Mouse (Mus musculus) frontal cortex, postnatal 10 days (tissue): Measurements from ENCODE around the gene Ldlrad3.
A peak's percentile ranks its signal among the peaks of the same experiment; 100 is the strongest.

Source experiments
- DNase-seq, 2 experiments: peaks; one replicate each; pipeline ENCODE4 v3.0.0; 2022; ENCODE audit warnings: low spot score in 2 of 2, mixed read lengths in 1 of 2

Gene Ldlrad3

DNA sequence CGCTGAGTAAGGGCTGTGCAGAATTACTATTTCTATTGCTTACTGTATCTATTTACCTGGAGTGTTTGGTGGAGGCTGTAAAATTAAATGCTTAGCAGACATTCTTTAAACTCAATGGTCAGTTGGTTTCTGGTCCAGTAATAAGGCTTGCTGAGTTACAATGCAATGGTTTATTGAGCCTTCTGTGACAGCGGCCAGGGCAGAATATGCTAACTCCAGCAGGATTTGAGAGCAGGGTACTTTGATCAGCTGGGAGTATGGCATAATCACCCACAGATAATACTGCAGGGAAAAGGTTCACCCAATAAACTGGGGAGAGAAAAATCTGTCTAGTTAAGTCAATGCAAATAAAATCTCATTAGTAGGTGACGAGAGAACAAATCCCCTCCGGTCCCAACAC is 220.2 kb downstream of the Ldlrad3 start:
- DNase-seq = no peak

- no peak for DNase-seq
Observed at GRCm38 (mm10) chr2:101965515-101965914, 220.7 kb downstream of the Ldlrad3 start.

DNA sequence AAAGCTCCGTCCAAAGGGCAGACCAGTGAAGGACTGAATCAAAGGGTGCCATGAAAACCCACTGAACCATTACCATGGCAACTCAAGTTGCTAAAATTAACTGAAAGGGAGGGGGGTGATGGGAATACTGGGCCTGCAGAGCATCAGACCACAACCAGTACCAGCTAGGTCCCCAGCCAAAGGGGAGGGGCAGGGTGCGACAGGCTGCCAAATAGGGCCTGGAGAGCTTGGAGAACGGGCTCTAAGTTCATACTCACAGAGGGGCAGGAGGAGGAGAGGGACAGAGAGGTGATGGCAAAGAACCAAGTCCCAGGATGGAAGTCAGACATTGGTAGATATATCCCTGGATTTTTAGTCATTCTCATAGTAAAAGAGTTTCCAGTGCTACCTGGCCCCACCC is 222.8 kb downstream of the Ldlrad3 start:
- peak in 1 of 2 experiments; percentile 27 for DNase-seq

DNA sequence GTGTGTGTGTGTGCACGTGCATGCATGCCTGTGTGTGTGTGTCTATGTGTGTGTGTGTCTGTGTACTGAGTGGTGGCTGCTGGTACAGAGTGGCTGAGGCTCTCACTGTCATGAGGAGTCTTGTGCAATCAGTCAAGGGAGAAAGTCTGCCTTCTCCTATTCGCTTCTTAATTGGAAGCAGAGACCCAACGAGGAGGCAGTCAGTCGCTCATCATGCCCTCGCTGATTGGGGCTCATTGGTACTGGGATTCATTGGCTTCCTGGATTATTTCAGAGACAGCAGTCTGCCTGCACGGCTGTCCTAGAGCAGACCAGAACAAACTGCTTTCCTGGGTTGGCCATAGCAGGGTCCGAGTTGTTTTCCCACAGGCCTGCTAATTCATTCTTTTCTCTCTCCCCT is 223.8 kb downstream of the Ldlrad3 start:
- no peak for DNase-seq

DNA sequence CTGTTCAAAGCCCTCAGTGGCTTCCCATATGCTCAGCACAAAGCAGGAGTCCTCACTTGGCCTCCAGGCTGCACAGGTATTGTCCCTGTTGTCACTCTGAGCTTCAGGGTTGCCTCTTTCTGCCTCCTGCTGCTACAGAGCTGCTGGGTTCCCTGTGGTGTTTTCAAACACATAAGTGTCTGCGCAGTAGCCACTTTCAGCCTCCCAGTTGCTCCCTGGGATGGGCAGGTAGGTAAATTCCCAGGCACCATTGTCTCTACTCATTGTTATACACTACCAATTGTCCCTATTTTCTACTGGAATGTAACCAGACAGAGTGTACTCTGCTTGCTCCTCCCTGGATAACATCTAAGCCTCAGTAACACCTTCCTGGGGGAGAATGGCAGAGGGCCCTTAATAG is 224.8 kb downstream of the Ldlrad3 start:
- DNase-seq = peak in 1 of 2 experiments; percentile 1

DNA sequence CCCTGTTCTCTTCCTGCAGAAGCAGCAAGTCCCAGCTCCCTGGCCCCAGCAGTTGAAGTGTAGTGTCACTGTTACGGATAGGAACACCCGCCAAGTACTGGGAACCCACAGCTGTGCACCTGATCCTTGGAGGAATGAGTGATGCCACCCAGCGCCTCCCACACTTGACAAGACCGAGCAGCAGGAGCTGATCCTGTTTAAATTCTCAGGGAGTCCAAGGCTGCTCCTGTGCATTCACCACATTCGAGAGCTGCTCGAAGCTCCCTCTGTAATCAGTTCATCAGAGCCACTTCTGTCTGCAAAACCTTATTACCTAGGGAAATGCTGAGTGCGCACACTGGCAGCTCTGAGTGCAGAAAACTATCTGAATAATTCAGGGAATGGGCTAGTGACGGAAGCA is 225.5 kb downstream of the Ldlrad3 start:
- DNase-seq = peak in 1 of 2 experiments; percentile 4

- DNase-seq = peak in 1 of 2 experiments; percentile 4
Observed at GRCm38 (mm10) chr2:101956125-101956524, 230.1 kb downstream of the Ldlrad3 start.

- no peak for DNase-seq
Observed at GRCm38 (mm10) chr2:101952951-101953361, 233.2 kb downstream of the Ldlrad3 start.

- no peak for DNase-seq
Observed at GRCm38 (mm10) chr2:101950716-101951520, 235.3 kb downstream of the Ldlrad3 start.

GRCm38 (mm10) chr2:101935006-101935405 is 251.2 kb downstream of the Ldlrad3 start:
- no peak for DNase-seq

DNA sequence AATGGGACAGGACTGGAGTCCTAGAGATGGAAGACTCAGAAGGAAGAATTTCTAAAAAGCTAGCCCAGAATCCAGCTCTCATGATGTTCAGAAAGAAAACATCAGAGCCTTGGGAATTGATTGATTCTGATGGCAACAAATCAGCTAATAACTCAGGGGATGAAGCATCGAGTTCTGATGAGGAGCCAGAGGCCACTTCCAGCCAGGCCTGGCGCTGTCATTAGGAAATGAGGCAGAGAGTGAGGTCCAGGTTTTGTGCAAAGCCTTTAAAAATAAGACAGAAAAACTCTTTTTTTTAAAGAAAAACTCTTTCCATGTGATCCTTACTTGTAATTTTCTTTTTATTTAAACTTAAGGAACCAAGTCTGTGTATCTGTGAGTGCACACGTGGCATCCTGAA is 252.9 kb downstream of the Ldlrad3 start:
- no peak for DNase-seq

- no peak for DNase-seq
Observed at GRCm38 (mm10) chr2:101932169-101932936, 253.8 kb downstream of the Ldlrad3 start.

- no peak for DNase-seq
Observed at GRCm38 (mm10) chr2:101925591-101926188, 260.5 kb downstream of the Ldlrad3 start.

- DNase-seq = no peak
Observed at GRCm38 (mm10) chr2:101925183-101925582, 261.0 kb downstream of the Ldlrad3 start.

- no peak for DNase-seq
Observed at GRCm38 (mm10) chr2:101923181-101923580, 263.0 kb downstream of the Ldlrad3 start.

- DNase-seq = no peak
Observed at GRCm38 (mm10) chr2:101922302-101922701, 263.9 kb downstream of the Ldlrad3 start.

- DNase-seq = no peak
Observed at GRCm38 (mm10) chr2:101920136-101920554, 266.0 kb downstream of the Ldlrad3 start.

GRCm38 (mm10) chr2:101918518-101918917 is 267.7 kb downstream of the Ldlrad3 start:
- no peak for DNase-seq

DNA sequence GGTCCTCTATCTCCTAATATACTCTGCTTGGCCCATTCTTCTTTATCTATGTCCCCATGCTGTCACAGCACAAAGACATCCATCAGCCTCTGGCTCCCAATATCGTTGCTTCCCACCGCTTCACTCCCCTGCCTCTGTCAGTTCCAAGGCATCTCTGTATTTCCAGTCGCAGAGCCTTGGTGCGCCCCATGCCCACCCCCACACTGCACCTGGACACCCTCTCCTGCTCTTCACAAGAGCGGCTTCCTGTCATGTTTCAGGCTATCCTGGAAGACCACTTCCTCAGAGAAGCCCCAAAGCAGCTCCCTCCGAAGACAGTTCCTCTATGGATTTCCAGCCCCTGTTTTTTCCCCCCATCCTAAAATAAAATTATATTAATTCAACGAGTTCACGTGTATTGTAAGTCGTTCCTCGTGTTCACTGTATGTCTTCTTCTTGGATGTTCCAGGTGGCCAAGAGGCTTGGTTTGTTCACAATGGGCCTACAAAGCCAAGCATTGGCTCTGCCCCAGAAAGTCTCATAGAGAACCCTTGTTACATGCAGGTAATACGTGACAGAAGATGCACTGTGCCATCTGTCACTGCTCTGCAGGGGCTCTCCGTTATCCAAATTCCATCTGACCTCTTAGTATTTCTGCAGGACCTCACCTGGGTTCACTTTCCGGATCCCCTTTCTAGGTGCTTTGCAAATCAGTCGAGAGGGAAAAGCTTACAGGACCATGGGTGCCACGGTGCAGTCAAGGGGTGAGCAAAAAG is 276.7 kb downstream of the Ldlrad3 start:
- DNase-seq = no peak

- no peak for DNase-seq
Observed at GRCm38 (mm10) chr2:101908773-101909172, 277.4 kb downstream of the Ldlrad3 start.

- DNase-seq = no peak
Observed at GRCm38 (mm10) chr2:101907386-101908022, 278.7 kb downstream of the Ldlrad3 start.
